Mouse (Mus musculus): ENCODE measurements around the gene Olfml2b.

- TF ChIP-seq CTCF (IDR thresholded peaks at IDR 0.05; ENCODE audit: low read depth, low read length) (no peak), GATA1 (IDR thresholded peaks at IDR 0.05; ENCODE audit: borderline replicate concordance, low read length) (no peak), TAL1 (conservative IDR thresholded peaks at IDR 0.05; ENCODE audit: low read depth, low read length) (no peak)
Measured at GRCm38 (mm10) chr1:170665200-170665599, 20.9 kb downstream of the Olfml2b start.
